ENCODE assay signal across 23 mouse cellular contexts in the genomic region with DNA sequence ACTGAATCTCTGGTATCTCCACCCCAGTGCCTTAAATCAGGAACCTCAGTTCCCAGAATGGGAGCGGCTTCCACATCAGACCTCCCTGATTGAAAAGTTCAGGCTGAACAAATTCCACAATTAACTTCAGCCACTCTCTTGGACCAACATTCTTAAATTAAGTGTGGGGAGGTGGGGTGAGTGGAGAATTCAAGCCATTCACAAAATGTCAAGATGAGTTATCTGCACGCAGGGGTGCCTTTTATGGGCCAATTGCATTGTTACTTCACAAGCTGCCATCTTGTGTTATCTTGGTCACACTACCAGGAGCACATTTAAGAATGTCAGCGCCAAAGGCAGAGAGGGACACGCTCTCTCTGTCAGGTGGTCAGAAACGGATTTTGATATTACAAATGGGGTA.
A peak's percentile ranks its signal among the peaks of the same experiment; 100 is the strongest.
DNase-seq lines count a peak whose midpoint lies in the region; ATAC-seq lines count a peak whose summit lies in the region.
"Had no signal": no experiment of that assay in that cellular context is flagged by ENCODE, and none has a peak within 500 bp of the region (broad histone marks: within the 10 kb centered on the region; RNA-seq: fewer than 3 reads in every experiment).

No protein-coding gene starts in this region.

- no peak overlapping the region for H3K4me3 ChIP-seq in midbrain, embryonic 11.5 days (ENCODE audit: low read depth, low read length)
- no peak overlapping the region for H3K4me3 ChIP-seq in midbrain, embryonic 13.5 days (replicated peaks)
- H3K4me3 ChIP-seq in neural tube, embryonic 11.5 days (ENCODE audit: low read depth, low read length): no peak overlapping the region
- H3K4me3 ChIP-seq: embryonic facial prominence, embryonic 13.5 days; forebrain, embryonic 13.5 days; gastrocnemius, adult 2 months; heart, embryonic 13.5 days; hindbrain, embryonic 13.5 days had no signal

- H3K4me2 ChIP-seq in midbrain, embryonic 11.5 days: no peak overlapping the region
- H3K4me2 ChIP-seq in midbrain, embryonic 13.5 days (replicated peaks): no peak overlapping the region
- H3K4me2 ChIP-seq in neural tube, embryonic 11.5 days (ENCODE audit: low read depth): no peak overlapping the region
- H3K4me2 ChIP-seq: embryonic facial prominence, embryonic 13.5 days; forebrain, embryonic 13.5 days; heart, embryonic 13.5 days; hindbrain, embryonic 13.5 days had no signal

- H3K9me3 ChIP-seq in midbrain, embryonic 11.5 days (ENCODE audit: control insufficient read depth, low read length): no peaks in the 10 kb centered on the region
- H3K9me3 ChIP-seq in midbrain, embryonic 13.5 days: no peaks in the 10 kb centered on the region
- no peaks in the 10 kb centered on the region for H3K9me3 ChIP-seq in neural tube, embryonic 11.5 days (ENCODE audit: control insufficient read depth, low read length)
- H3K9me3 ChIP-seq: embryonic facial prominence, embryonic 13.5 days; forebrain, embryonic 13.5 days; heart, embryonic 13.5 days; hindbrain, embryonic 13.5 days had no signal

- peak; percentile 68 for ATAC-seq in midbrain, embryonic 11.5 days (ENCODE audit: low FRiP score)
- no peak for ATAC-seq in midbrain, embryonic 13.5 days
- ATAC-seq in neural tube, embryonic 11.5 days (ENCODE audit: insufficient read depth, low FRiP score, low TSS enrichment): peak; percentile 69; the same call in 1 of the 2 replicates
- ATAC-seq: forebrain, embryonic 13.5 days; forebrain, postnatal 0 days; intestine, embryonic 16.5 days had no signal

- 53% methylated on average over 5 of the region's 5 CpGs for WGBS in midbrain, embryonic 11.5 days
- WGBS in midbrain, embryonic 13.5 days: 45% methylated on average over 5 of the region's 5 CpGs
- 29% methylated on average over 5 of the region's 5 CpGs for WGBS in neural tube, embryonic 11.5 days

- no peaks in the 10 kb centered on the region for H3K27me3 ChIP-seq in midbrain, embryonic 11.5 days (ENCODE audit: control insufficient read depth, insufficient read depth, low read length)
- no peaks in the 10 kb centered on the region for H3K27me3 ChIP-seq in midbrain, embryonic 13.5 days
- H3K27me3 ChIP-seq in neural tube, embryonic 11.5 days (ENCODE audit: control insufficient read depth, insufficient read depth, low read length): peaks cover 22% of the 10 kb centered on the region
- H3K27me3 ChIP-seq: CH12.LX; embryonic facial prominence, embryonic 13.5 days; forebrain, embryonic 13.5 days; heart, embryonic 13.5 days had no signal

- H3K4me1 ChIP-seq in midbrain, embryonic 11.5 days (ENCODE audit: control insufficient read depth, insufficient read depth, low read length): no peaks in the 10 kb centered on the region
- H3K4me1 ChIP-seq in midbrain, embryonic 13.5 days (replicated peaks): no peaks in the 10 kb centered on the region
- no peaks in the 10 kb centered on the region for H3K4me1 ChIP-seq in neural tube, embryonic 11.5 days (ENCODE audit: control insufficient read depth, insufficient read depth, low read length)
- H3K4me1 ChIP-seq: embryonic facial prominence, embryonic 13.5 days; heart, embryonic 13.5 days; hindbrain, embryonic 13.5 days had no signal

- H3K36me3 ChIP-seq in midbrain, embryonic 11.5 days (ENCODE audit: control insufficient read depth, insufficient read depth, low read length): no peaks in the 10 kb centered on the region
- H3K36me3 ChIP-seq in midbrain, embryonic 13.5 days: no peaks in the 10 kb centered on the region
- no peaks in the 10 kb centered on the region for H3K36me3 ChIP-seq in neural tube, embryonic 11.5 days (ENCODE audit: control insufficient read depth, insufficient read depth, low read length)
- H3K36me3 ChIP-seq: embryonic facial prominence, embryonic 13.5 days; heart, embryonic 13.5 days; hindbrain, embryonic 13.5 days had no signal

- peak; percentile 81 for DNase-seq in midbrain, embryonic 11.5 days (ENCODE audit: low spot score, missing footprints)
- peak; percentile 9 for DNase-seq in R1 (ENCODE audit: low read depth, low spot score)
- DNase-seq in embryo, embryonic 10.5 days (ENCODE audit: low spot score): peak; percentile 47
- DNase-seq in neural tube, embryonic 11.5 days (ENCODE audit: low spot score): peak; percentile 50
- DNase-seq in kidney, postnatal 14 days: no peak
- no peak for DNase-seq in kidney, postnatal 10 days
- DNase-seq in testis, postnatal 10 days (ENCODE audit: low spot score): no peak
- DNase-seq: adrenal gland, postnatal 10 days; cerebellum, adult 11 months; cerebellum, adult 9-10 months; cerebellum, postnatal 36 days; forebrain, postnatal 0 days; gastrocnemius, adult 2 months; gastrocnemius, postnatal 36 days; heart, adult 11 months; heart, postnatal 36 days had no signal

- H3K27ac ChIP-seq in midbrain, embryonic 11.5 days (ENCODE audit: low read depth, low read length): no peak overlapping the region
- no peak overlapping the region for H3K27ac ChIP-seq in midbrain, embryonic 13.5 days
- H3K27ac ChIP-seq in neural tube, embryonic 11.5 days (ENCODE audit: low read depth, low read length): no peak overlapping the region
- H3K27ac ChIP-seq: embryonic facial prominence, embryonic 13.5 days; forebrain, embryonic 13.5 days; gastrocnemius, adult 2 months; heart, embryonic 13.5 days; hindbrain, embryonic 13.5 days had no signal

- H3K9ac ChIP-seq in midbrain, embryonic 11.5 days (ENCODE audit: low read length): no peak overlapping the region
- no peak overlapping the region for H3K9ac ChIP-seq in midbrain, embryonic 13.5 days (replicated peaks)
- no peak overlapping the region for H3K9ac ChIP-seq in neural tube, embryonic 11.5 days (ENCODE audit: low read length)
- H3K9ac ChIP-seq: embryonic facial prominence, embryonic 13.5 days; forebrain, embryonic 13.5 days; forebrain, postnatal 0 days; heart, embryonic 13.5 days; hindbrain, embryonic 13.5 days had no signal

Comparison
In these comparisons a context has a peak if more than half of its experiments do, and no peak if none do; other contexts are left out.
1. DNase-seq: peak in midbrain, embryonic 11.5 days (single experiment), R1 (single experiment), embryo, embryonic 10.5 days (single experiment) and neural tube, embryonic 11.5 days (single experiment); none in kidney, postnatal 14 days (single experiment), kidney, postnatal 10 days (single experiment) and testis, postnatal 10 days (single experiment).